ENCODE assay signal across 9 mouse cellular contexts in the genomic region with DNA sequence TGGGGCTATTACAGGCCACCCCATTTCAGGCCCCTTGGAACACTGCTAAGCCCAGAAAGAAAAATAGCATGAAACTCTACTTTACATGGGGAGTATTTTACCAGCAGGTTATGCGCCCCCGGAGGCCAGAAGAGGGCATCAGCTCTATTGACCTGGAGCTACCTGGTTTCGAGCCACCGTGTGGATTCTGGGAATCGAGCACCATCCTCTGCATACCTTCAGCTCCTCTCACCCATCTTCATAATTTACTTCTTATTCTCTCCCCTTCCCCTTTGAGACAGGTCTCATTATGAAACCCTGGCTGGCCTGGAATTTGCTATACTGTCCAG. TPM values are rescaled to one million over a fixed set of nuclear protein-coding genes. Genes with fewer than 3 reads are reported as not detected.
A peak's percentile ranks its signal among the peaks of the same experiment; 100 is the strongest.
DNase-seq lines count a peak whose midpoint lies in the region; ATAC-seq and TF ChIP-seq lines count a peak whose summit lies in the region.
"Had no signal": no experiment of that assay in that cellular context is flagged by ENCODE, and none has a peak within 500 bp of the region (broad histone marks: within the 10 kb centered on the region; RNA-seq: fewer than 3 reads in every experiment).

No protein-coding gene starts in this region.

- no peak for DNase-seq in kidney, adult 18-20 months
- peak; percentile 27 for DNase-seq in embryo, embryonic 11 days
- DNase-seq in urinary bladder, postnatal 4 days (ENCODE audit: low spot score in 2 of 2) = no peak
- no peak for DNase-seq in heart, adult 9 months (ENCODE audit: low spot score in 2 of 2)
- no peak for DNase-seq in cerebellum, adult 18-20 months
- DNase-seq: liver, embryonic 13.5 days had no signal

- H3K9me3 ChIP-seq in kidney, embryonic 16.5 days (ENCODE audit: low read length) = no peaks in the 10 kb centered on the region
- H3K9me3 ChIP-seq in ES-Bruce4 (replicated peaks; ENCODE audit: control insufficient read depth, insufficient read depth, low read length, poor library complexity, severe bottlenecking) = no peaks in the 10 kb centered on the region
- H3K9me3 ChIP-seq: liver, embryonic 13.5 days had no signal

- no peak for ATAC-seq in kidney, embryonic 16.5 days (ENCODE audit: low FRiP score, low TSS enrichment)
- peak; percentile 51; the same call in 1 of the 2 replicates for ATAC-seq in megakaryocyte-erythroid progenitor cell, adult 5-6 weeks (replicated peaks; ENCODE audit: low FRiP score, low TSS enrichment, poor library complexity, severe bottlenecking)

- H3K27ac ChIP-seq in kidney, embryonic 16.5 days (ENCODE audit: low read length) = peak overlapping the region; percentile 42; the same call in 1 of the 2 replicates
- H3K27ac ChIP-seq in ES-Bruce4 (ENCODE audit: insufficient read depth, low read length) = peak overlapping the region; percentile 98

- no peak for TF ChIP-seq POLR2A in ES-Bruce4 (IDR thresholded peaks at IDR 0.05; ENCODE audit: insufficient read depth, low read length)

- 48% methylated on average over 5 of the region's 5 CpGs for WGBS in kidney, embryonic 16.5 days

- no peak for TF ChIP-seq EP300 in ES-Bruce4 (IDR thresholded peaks at IDR 0.05; ENCODE audit: insufficient read depth, low read depth, low read length)

- peaks cover 26% of the 10 kb centered on the region for H3K36me3 ChIP-seq in kidney, embryonic 16.5 days (ENCODE audit: insufficient read depth, low read length)
- peaks cover 21% of the 10 kb centered on the region for H3K36me3 ChIP-seq in ES-Bruce4 (ENCODE audit: control insufficient read depth, insufficient read depth, low read length, poor library complexity, severe bottlenecking)

- no peaks in the 10 kb centered on the region for H3K27me3 ChIP-seq in kidney, embryonic 16.5 days (ENCODE audit: insufficient read depth, low read length)
- H3K27me3 ChIP-seq in ES-Bruce4 (ENCODE audit: control insufficient read depth, insufficient read depth, low read length, poor library complexity, severe bottlenecking) = no peaks in the 10 kb centered on the region
- H3K27me3 ChIP-seq: liver, embryonic 13.5 days had no signal

- H3K9ac ChIP-seq in kidney, embryonic 16.5 days (replicated peaks; ENCODE audit: low read length) = no peak overlapping the region; the same call in 1 of the 2 replicates
- H3K9ac ChIP-seq in ES-Bruce4 (ENCODE audit: low read depth, poor library complexity, severe bottlenecking) = peak overlapping the region; percentile 9

- peak overlapping the region; percentile 96 for H3K4me2 ChIP-seq in kidney, embryonic 16.5 days (replicated peaks; ENCODE audit: low read depth, low read length)

- H3K4me1 ChIP-seq in kidney, embryonic 16.5 days (ENCODE audit: insufficient read depth, low read length) = peaks cover 8% of the 10 kb centered on the region; the same call in 1 of the 2 replicates
- H3K4me1 ChIP-seq in ES-Bruce4 (ENCODE audit: control insufficient read depth, insufficient read depth, low read length) = peaks cover 6% of the 10 kb centered on the region

- H3K4me3 ChIP-seq in kidney, embryonic 16.5 days (ENCODE audit: low read length) = no peak overlapping the region
- peak overlapping the region; percentile 24 for H3K4me3 ChIP-seq in ES-Bruce4 (ENCODE audit: low read depth, low read length)

- peak; percentile 40 for TF ChIP-seq CTCF in ES-Bruce4 (IDR thresholded peaks at IDR 0.05; ENCODE audit: low read depth, low read length)

RNA-seq across cellular contexts. Expression of gene Trim71, which starts 20.8 kb away (rescaled TPM):
- polyA plus RNA-seq in kidney, embryonic 16.5 days (2015; fragmentation: Nextera tagmentation; extraction: Ambion mirVana) = 0.69 and 0.89 TPM in 2 replicates
- polyA plus RNA-seq in ES-Bruce4 (2011; ENCODE audit: insufficient read depth, insufficient read length, low read depth, missing spikeins) = 120 and 122 TPM in 2 replicates
- not detected in 2 replicates for total RNA-seq in megakaryocyte-erythroid progenitor cell, adult 5-6 weeks (2014; fragmentation: Nextera tagmentation)
- not detected in 2 replicates for total RNA-seq in megakaryocyte-erythroid progenitor cell, adult 5-6 weeks (2017)

RNA-seq across cellular contexts. Expression of gene Cnot10, which starts 55.0 kb away (rescaled TPM):
- 73.9 and 74.3 TPM in 2 replicates for polyA plus RNA-seq in kidney, embryonic 16.5 days (2015; fragmentation: Nextera tagmentation; extraction: Ambion mirVana)
- 57.6 and 61.0 TPM in 2 replicates for polyA plus RNA-seq in ES-Bruce4 (2011; ENCODE audit: insufficient read depth, insufficient read length, low read depth, missing spikeins)
- 44.6 and 44.7 TPM in 2 replicates for total RNA-seq in megakaryocyte-erythroid progenitor cell, adult 5-6 weeks (2014; fragmentation: Nextera tagmentation)
- total RNA-seq in megakaryocyte-erythroid progenitor cell, adult 5-6 weeks (2017) = 65.3 and 68.0 TPM in 2 replicates

Comparison
In these comparisons a context has a peak if more than half of its experiments do, and no peak if none do; other contexts are left out.
1. RNA of gene Trim71, which starts 20.8 kb away (polyA plus RNA-seq): 120 to 122 TPM in ES-Bruce4; 0.69 to 0.89 TPM in kidney, embryonic 16.5 days; every median in the first group is over 10 times any median in the second.